Mouse (Mus musculus) bone marrow, adult 2 months (tissue): ENCODE measurements around the gene Fbll1.

Experiments used
- CTCF ChIP-seq: fragments of 200-500 bp; IDR thresholded peaks from 2 replicates; pipeline ENCODE4 v1.5.1; 2011; ENCODE audit warnings: low read length, control low read depth; ENCODE audit not compliant: control insufficient read depth, insufficient read depth
- POLR2A ChIP-seq: fragments of 200-500 bp; IDR thresholded peaks from 2 replicates; pipeline ENCODE4 v1.6.1; 2011; ENCODE audit warnings: low read depth, mild to moderate bottlenecking, control low read depth, low read length, borderline replicate concordance; ENCODE audit not compliant: control insufficient read depth

- no peak for TF ChIP-seq CTCF
- no peak for TF ChIP-seq POLR2A
Observed at GRCm38 (mm10) chr11:35784537-35784936, 14.1 kb downstream of the Fbll1 start.
